Mouse (Mus musculus): ENCODE measurements around the gene Tpm4. TPM values are rescaled to one million over a fixed set of nuclear protein-coding genes. Genes with fewer than 3 reads are reported as not detected.
A peak's percentile ranks its signal among the peaks of the same experiment; 100 is the strongest.

The Tpm4 gene
- polyA plus RNA-seq, 1 experiment from 2014 or later: 318 TPM

DNA sequence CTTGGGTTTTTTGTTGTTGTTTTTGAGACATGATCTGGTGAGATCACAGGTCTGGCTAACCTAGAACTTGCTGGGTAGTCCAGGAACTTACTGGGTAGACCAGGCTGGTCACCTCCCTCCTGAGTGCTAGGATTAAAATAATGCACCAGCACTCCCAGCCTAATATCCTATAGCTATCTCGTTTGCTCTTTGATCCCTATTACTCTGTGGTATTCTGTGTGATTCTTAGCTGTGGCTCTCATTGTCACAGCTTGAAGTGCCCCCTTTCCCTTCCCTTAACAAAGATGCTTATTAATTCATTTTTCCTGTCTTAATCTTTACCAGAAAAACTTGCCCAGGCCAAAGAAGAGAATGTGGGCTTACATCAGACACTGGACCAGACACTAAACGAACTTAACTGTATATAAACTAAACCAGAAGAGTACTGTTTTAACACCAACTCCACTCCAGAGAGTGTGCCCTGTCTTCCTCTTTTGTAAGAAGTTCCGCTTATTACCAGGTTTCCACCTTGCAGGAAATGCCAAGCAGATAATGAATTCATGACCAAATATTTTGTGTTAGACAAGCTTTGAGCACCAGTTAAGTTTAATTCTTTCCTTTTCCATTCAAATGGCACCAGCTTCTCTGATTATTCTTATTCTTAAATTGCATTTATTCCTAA, 16.8 kb downstream of the Tpm4 start:
- H3K4me3 ChIP-seq (ENCODE audit: control insufficient read depth in 1 of 2, insufficient read depth in 1 of 2, low read depth in 1 of 2, low read length in 2 of 2): no peak overlapping the region
- peaks cover 74% of the 10 kb centered on the region for H3K36me3 ChIP-seq (ENCODE audit: control insufficient read depth, insufficient read depth, low read length)
- no peak overlapping the region for H3K27ac ChIP-seq (replicated peaks in 1 of 2; ENCODE audit: control insufficient read depth in 1 of 2, insufficient read depth in 1 of 2, low read depth in 2 of 2, low read length in 2 of 2)
- no peaks in the 10 kb centered on the region for H3K27me3 ChIP-seq (ENCODE audit: control insufficient read depth, insufficient read depth, low read length)
- no peak overlapping the region for H3K9ac ChIP-seq (ENCODE audit: low read length)
- no peak for ATAC-seq (ENCODE audit: insufficient number of reproducible peaks, insufficient read depth, low FRiP score, low read depth)
- H3K4me2 ChIP-seq (ENCODE audit: low read length): no peak overlapping the region
- peaks cover 2 to 8% of the 10 kb centered on the region in 2 experiments; a peak in 3 of 4 replicates for H3K4me1 ChIP-seq (ENCODE audit: control insufficient read depth in 2 of 2, insufficient read depth in 2 of 2, low read length in 2 of 2)
- no peaks in the 10 kb centered on the region for H3K9me3 ChIP-seq (ENCODE audit: control insufficient read depth, low read length)
- WGBS: 78% methylated on average over 3 of the region's 3 CpGs

DNA sequence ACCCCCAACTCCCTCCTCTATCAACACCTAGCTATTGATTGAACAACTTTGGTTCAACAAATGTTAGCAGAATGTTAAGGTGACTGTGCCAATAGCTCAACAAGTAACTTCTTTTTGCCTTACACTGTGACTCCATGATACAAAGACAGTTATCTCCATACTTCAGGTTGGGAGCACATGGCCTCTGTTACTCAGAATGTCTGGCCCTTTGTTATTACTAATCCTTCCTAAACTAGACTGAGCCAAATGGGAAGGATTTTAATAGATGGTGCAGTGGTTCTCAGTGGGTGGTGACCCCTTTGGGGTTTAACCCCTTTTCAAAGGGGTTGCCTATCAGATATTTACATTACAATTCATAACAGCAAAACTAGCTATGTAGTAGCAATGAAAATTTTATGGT, 18.6 kb downstream of the Tpm4 start:
- no peaks in the 10 kb centered on the region for H3K4me1 ChIP-seq (ENCODE audit: control insufficient read depth in 2 of 2, insufficient read depth in 2 of 2, low read length in 2 of 2)
- no peak overlapping the region for H3K27ac ChIP-seq (replicated peaks in 1 of 2; ENCODE audit: control insufficient read depth in 1 of 2, insufficient read depth in 1 of 2, low read depth in 2 of 2, low read length in 2 of 2)
- peaks cover 56% of the 10 kb centered on the region for H3K36me3 ChIP-seq (ENCODE audit: control insufficient read depth, insufficient read depth, low read length)
- H3K4me3 ChIP-seq (ENCODE audit: control insufficient read depth in 1 of 2, insufficient read depth in 1 of 2, low read depth in 1 of 2, low read length in 2 of 2): no peak overlapping the region
- no peak overlapping the region for H3K4me2 ChIP-seq (ENCODE audit: low read length)
- H3K9ac ChIP-seq (ENCODE audit: low read length): no peak overlapping the region
- no peak for ATAC-seq (ENCODE audit: insufficient number of reproducible peaks, insufficient read depth, low FRiP score, low read depth)
- no peaks in the 10 kb centered on the region for H3K27me3 ChIP-seq (ENCODE audit: control insufficient read depth, insufficient read depth, low read length)
- no peaks in the 10 kb centered on the region for H3K9me3 ChIP-seq (ENCODE audit: control insufficient read depth, low read length)

DNA sequence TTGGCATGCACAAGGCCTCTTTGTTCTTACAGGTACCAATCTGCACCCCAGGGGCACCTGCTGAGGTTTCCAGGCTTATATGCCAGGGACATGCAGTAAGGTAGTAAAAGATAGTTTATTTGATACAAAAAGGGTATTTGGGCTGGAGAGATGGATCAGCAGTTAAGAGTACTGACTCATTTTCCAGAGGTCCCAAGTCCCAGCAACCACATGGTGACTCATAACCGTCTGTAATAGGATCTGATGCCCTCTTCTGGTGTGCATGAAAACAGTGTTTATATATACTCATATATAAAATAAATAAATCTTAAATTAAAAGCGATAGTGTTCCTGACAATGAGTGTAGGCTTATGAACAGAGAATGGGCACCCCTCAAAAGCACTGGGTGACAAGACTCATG, 23.3 kb downstream of the Tpm4 start:
- no peak overlapping the region for H3K4me3 ChIP-seq (ENCODE audit: control insufficient read depth in 1 of 2, insufficient read depth in 1 of 2, low read depth in 1 of 2, low read length in 2 of 2)
- no peaks in the 10 kb centered on the region for H3K27me3 ChIP-seq (ENCODE audit: control insufficient read depth, insufficient read depth, low read length)
- H3K4me1 ChIP-seq (ENCODE audit: control insufficient read depth in 2 of 2, insufficient read depth in 2 of 2, low read length in 2 of 2): peaks cover 7 to 18% of the 10 kb centered on the region in 2 experiments
- H3K36me3 ChIP-seq (ENCODE audit: control insufficient read depth, insufficient read depth, low read length): peaks cover 10% of the 10 kb centered on the region
- 81% methylated on average over 2 of the region's 2 CpGs for WGBS
- H3K27ac ChIP-seq (replicated peaks in 1 of 2; ENCODE audit: control insufficient read depth in 1 of 2, insufficient read depth in 1 of 2, low read depth in 2 of 2, low read length in 2 of 2): no peak overlapping the region
- no peak overlapping the region for H3K4me2 ChIP-seq (ENCODE audit: low read length)
- no peaks in the 10 kb centered on the region for H3K9me3 ChIP-seq (ENCODE audit: control insufficient read depth, low read length)
- no peak for ATAC-seq (ENCODE audit: insufficient number of reproducible peaks, insufficient read depth, low FRiP score, low read depth)
- no peak overlapping the region for H3K9ac ChIP-seq (ENCODE audit: low read length)

DNA sequence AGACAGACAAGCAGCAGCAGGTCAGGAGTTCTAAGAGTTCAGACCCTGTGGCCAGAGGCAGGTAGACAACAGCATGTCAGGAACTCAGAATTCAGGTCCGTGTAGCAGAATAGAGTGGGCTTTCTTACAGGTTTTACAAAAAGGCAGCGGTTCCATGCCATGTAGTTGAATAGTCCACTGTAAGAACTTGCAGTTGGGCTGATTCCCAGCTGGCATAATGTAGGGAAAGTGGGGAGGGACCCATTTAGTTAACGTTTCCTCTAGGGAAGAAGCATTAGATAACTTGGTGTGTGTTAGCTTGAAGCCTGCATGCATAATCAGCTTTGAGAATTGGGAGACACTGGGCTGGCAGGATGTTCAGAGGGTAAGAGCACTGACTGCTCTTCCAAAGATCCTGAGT, 24.0 kb downstream of the Tpm4 start:
- no peak for ATAC-seq (ENCODE audit: insufficient number of reproducible peaks, insufficient read depth, low FRiP score, low read depth)
- Histone ChIP-seq H3K4me3 (ENCODE audit: control insufficient read depth in 1 of 2, insufficient read depth in 1 of 2, low read depth in 1 of 2, low read length in 2 of 2) (no peak overlapping the region), H3K9me3 (ENCODE audit: control insufficient read depth, low read length) (no peaks in the 10 kb centered on the region), H3K4me1 (ENCODE audit: control insufficient read depth in 2 of 2, insufficient read depth in 2 of 2, low read length in 2 of 2) (peaks cover 7 to 18% of the 10 kb centered on the region in 2 experiments), H3K36me3 (ENCODE audit: control insufficient read depth, insufficient read depth, low read length) (peaks cover 10% of the 10 kb centered on the region), H3K4me2 (ENCODE audit: low read length) (no peak overlapping the region), H3K9ac (ENCODE audit: low read length) (no peak overlapping the region), H3K27me3 (ENCODE audit: control insufficient read depth, insufficient read depth, low read length) (no peaks in the 10 kb centered on the region), H3K27ac (replicated peaks in 1 of 2; ENCODE audit: control insufficient read depth in 1 of 2, insufficient read depth in 1 of 2, low read depth in 2 of 2, low read length in 2 of 2) (no peak overlapping the region)
- WGBS: 74% methylated on average over 3 of the region's 3 CpGs

DNA sequence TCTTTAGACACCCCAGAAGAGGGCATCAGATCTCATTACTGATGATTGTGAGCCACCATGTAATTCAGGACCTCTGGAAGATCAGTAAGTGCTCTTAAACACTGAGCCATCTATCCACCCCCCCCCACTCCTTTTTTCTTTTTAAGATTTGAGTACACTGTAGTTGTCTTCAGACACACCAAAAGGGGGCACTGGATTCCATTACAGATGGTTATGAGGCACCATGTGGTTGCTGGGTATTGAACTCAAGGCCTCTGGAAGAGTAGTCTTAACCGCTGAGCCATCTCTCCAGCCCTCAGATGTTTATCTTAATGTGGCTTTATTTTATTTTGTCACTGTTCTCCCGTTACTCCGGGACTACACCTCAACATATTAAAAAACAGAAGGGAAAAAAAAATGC, 25.2 kb downstream of the Tpm4 start:
- H3K4me2 ChIP-seq (ENCODE audit: low read length): peak overlapping the region; percentile 71
- no peak for ATAC-seq (ENCODE audit: insufficient number of reproducible peaks, insufficient read depth, low FRiP score, low read depth)
- no peaks in the 10 kb centered on the region for H3K27me3 ChIP-seq (ENCODE audit: control insufficient read depth, insufficient read depth, low read length)
- H3K36me3 ChIP-seq (ENCODE audit: control insufficient read depth, insufficient read depth, low read length): peaks cover 17% of the 10 kb centered on the region
- peak overlapping the region; percentile 66; the same call in 1 of the 2 replicates for H3K9ac ChIP-seq (ENCODE audit: low read length)
- H3K4me3 ChIP-seq (ENCODE audit: control insufficient read depth in 1 of 2, insufficient read depth in 1 of 2, low read depth in 1 of 2, low read length in 2 of 2): peak overlapping the region in 1 of 2 experiments; percentile 39; a peak in 2 of 4 replicates
- H3K9me3 ChIP-seq (ENCODE audit: control insufficient read depth, low read length): no peaks in the 10 kb centered on the region
- WGBS: 67% methylated on average over 3 of the region's 3 CpGs
- H3K4me1 ChIP-seq (ENCODE audit: control insufficient read depth in 2 of 2, insufficient read depth in 2 of 2, low read length in 2 of 2): peaks cover 7 to 18% of the 10 kb centered on the region in 2 experiments
- no peak overlapping the region for H3K27ac ChIP-seq (replicated peaks in 1 of 2; ENCODE audit: control insufficient read depth in 1 of 2, insufficient read depth in 1 of 2, low read depth in 2 of 2, low read length in 2 of 2)

DNA sequence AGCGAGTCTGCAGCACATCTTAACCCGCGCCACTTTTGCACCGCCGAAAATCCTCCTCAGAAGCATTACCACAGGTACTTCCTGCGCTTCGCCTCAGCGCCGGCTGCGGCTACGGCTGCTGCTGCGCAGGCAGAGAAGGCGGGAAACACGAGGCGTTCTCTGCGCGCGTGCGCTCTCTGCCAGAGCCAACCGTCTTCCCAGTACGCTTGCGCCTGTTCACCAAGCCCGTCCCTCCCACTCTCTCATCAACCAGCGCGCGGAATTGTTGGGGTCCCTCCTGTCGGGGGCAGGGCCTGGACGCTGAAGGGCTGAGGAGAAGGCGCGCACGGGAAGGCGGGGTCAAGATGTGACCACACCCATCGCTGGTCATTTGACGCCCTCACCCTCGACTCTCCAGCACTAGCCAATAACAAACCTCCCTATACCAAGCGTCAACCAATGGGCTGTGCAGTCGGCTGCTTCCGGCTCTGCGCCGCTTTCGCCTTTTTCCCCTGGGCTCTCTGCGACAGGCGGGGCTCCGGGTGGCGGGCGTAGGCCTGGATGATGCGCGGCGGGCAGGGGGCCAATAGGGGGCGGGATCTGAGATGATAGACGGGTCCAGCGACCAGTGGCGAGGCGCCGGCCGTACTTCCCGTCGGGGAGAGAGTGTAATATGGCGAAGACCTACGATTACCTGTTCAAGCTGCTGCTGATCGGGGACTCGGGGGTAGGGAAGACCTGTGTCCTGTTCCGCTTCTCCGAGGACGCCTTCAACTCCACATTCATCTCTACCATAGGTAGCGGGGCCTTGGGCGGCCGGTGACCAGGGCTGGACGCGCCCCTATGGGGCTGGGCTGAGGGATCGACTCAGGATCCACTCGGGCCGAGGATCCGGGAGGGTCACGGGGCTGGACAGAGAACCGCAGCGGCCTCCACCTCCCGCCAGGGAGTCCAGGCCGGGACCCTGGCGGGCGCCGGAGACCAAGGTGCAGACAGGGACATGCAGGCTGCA, 26.2 kb downstream of the Tpm4 start, which contains the start of gene Rab8a:
Gene Rab8a (plus strand): TSS at position 494 of the 991 bp plus-strand sequence.
- H3K4me2 ChIP-seq (ENCODE audit: low read length): peak within 1 kb of the TSS; percentile 94
- H3K27ac ChIP-seq (replicated peaks in 1 of 2; ENCODE audit: control insufficient read depth in 1 of 2, insufficient read depth in 1 of 2, low read depth in 2 of 2, low read length in 2 of 2): peak within 1 kb of the TSS; percentile 83 to 84

DNA sequence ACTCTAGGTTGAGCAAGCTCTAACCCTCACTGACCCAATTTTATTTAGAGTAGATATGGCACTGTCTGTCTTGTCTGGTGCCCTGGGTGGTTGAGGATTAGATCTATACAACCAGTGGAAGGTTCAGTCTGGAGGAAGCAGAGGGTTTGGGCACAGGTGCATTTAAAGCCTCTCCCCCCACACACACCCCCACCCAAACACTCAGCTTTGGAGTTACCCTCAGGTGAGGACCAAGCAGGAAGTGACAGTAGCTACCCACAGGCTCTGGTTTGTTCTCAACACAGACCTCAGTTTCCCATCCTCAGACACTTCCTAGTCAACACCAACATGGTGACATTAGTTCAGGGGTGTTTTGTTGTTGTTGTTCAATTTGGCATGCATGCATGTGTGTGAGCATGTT, 28.0 kb downstream of the Tpm4 start:
- no peaks in the 10 kb centered on the region for H3K27me3 ChIP-seq (ENCODE audit: control insufficient read depth, insufficient read depth, low read length)
- no peak overlapping the region for H3K4me3 ChIP-seq (ENCODE audit: control insufficient read depth in 1 of 2, insufficient read depth in 1 of 2, low read depth in 1 of 2, low read length in 2 of 2)
- H3K9me3 ChIP-seq (ENCODE audit: control insufficient read depth, low read length): no peaks in the 10 kb centered on the region
- peaks cover 7 to 18% of the 10 kb centered on the region in 2 experiments for H3K4me1 ChIP-seq (ENCODE audit: control insufficient read depth in 2 of 2, insufficient read depth in 2 of 2, low read length in 2 of 2)
- ATAC-seq (ENCODE audit: insufficient number of reproducible peaks, insufficient read depth, low FRiP score, low read depth): no peak
- no peak overlapping the region for H3K27ac ChIP-seq (replicated peaks in 1 of 2; ENCODE audit: control insufficient read depth in 1 of 2, insufficient read depth in 1 of 2, low read depth in 2 of 2, low read length in 2 of 2)
- 0 out of 2 replicates have a peak overlapping the region, but pooled peaks have one; percentile 94 for H3K4me2 ChIP-seq (ENCODE audit: low read length)
- H3K9ac ChIP-seq (ENCODE audit: low read length): no peak overlapping the region
- peaks cover 22% of the 10 kb centered on the region for H3K36me3 ChIP-seq (ENCODE audit: control insufficient read depth, insufficient read depth, low read length)

More for the DNA sequence above, 26.2 kb downstream of the Tpm4 start, which contains the start of gene Rab8a:
- peak; percentile 99 for ATAC-seq (ENCODE audit: insufficient number of reproducible peaks, insufficient read depth, low FRiP score, low read depth)
- H3K9ac ChIP-seq (ENCODE audit: low read length): peak within 1 kb of the TSS; percentile 98
- H3K4me3 ChIP-seq (ENCODE audit: control insufficient read depth in 1 of 2, insufficient read depth in 1 of 2, low read depth in 1 of 2, low read length in 2 of 2): peak within 1 kb of the TSS; percentile 90 to 98
- peaks cover 7 to 18% of the 10 kb centered on the region in 2 experiments for H3K4me1 ChIP-seq (ENCODE audit: control insufficient read depth in 2 of 2, insufficient read depth in 2 of 2, low read length in 2 of 2)
- no peaks in the 10 kb centered on the region for H3K27me3 ChIP-seq (ENCODE audit: control insufficient read depth, insufficient read depth, low read length)
- peaks cover 21% of the 10 kb centered on the region for H3K36me3 ChIP-seq (ENCODE audit: control insufficient read depth, insufficient read depth, low read length)
- no peaks in the 10 kb centered on the region for H3K9me3 ChIP-seq (ENCODE audit: control insufficient read depth, low read length)
- under 1% methylated on average over 82 of the region's 82 CpGs for WGBS
